Mouse (Mus musculus): Measurements from ENCODE around the gene Sqor. TPM values are rescaled to one million over a fixed set of nuclear protein-coding genes. Genes with fewer than 3 reads are reported as not detected.

The Sqor gene
- total RNA-seq (2021): 1 to 10 TPM; 4.0 to 5.4 TPM

GRCm38 (mm10) chr2:122765071-122765793 is at the start of gene Sqor:
TSS of gene Sqor (plus strand) at chr2:122765237.
- DNase-seq (ENCODE audit: extremely low spot score in 1 of 2, low spot score in 1 of 2): peak; percentile 12 to 20

DNA sequence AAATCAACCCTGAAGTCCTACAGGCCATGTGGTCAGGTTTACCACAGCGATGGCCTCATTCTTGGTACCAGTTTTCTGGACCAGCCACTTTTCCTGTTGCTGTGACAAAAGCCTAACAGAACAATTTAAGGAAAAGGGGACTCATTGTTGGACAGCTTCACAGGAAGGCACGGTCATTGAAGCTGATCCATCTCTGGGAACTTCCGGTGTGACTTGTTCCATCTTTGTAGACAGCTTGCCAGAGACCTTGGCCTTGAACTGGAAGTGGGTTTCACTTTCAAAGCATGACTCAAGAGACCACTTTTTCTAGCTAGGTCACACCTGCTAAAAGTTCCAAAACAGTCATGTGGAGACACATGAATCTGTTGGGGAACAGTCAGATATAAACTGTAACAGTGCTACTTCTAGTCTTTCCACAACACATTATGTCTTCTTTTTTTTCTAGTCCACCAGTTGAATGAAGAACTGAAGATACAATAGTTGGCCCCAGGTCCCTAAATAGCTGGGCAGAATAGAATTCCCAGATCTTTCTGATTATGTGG is 48.7 kb upstream of the Sqor start:
- DNase-seq (ENCODE audit: extremely low spot score in 1 of 2, low spot score in 1 of 2): no peak

GRCm38 (mm10) chr2:122719232-122719631 is 45.8 kb upstream of the Sqor start:
- DNase-seq (ENCODE audit: extremely low spot score in 1 of 2, low spot score in 1 of 2): no peak

- no peak for DNase-seq (ENCODE audit: extremely low spot score in 1 of 2, low spot score in 1 of 2)
Observed at GRCm38 (mm10) chr2:122720564-122720963, 44.5 kb upstream of the Sqor start.

GRCm38 (mm10) chr2:122725604-122726003 is 39.4 kb upstream of the Sqor start:
- DNase-seq (ENCODE audit: extremely low spot score in 1 of 2, low spot score in 1 of 2): peak in 1 of 2 experiments; percentile 42

DNA sequence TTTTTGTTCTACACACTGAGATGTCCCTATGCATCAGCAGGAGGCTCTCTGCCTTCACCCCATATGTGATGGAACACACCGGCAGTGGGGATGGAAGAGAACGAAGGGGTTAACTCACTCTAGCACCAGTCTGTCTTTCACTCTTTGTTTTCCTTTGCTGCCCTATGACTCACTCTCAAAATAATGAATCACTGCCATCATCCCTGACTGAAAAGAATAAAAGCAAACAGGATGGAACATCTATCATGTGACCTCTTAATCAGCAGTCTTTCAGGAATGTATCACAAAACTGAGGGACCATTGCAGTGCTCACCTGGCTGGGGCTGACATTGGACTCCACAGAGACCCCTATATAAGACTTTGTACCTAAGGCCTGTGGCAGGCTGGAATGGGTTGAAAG is 33.6 kb upstream of the Sqor start:
- no peak for DNase-seq (ENCODE audit: extremely low spot score in 1 of 2, low spot score in 1 of 2)

GRCm38 (mm10) chr2:122737894-122738830 is 26.9 kb upstream of the Sqor start, which contains the start of gene Bloc1s6:
TSS of gene Bloc1s6 (plus strand) at chr2:122738503.
- peak; percentile 81 to 91 for DNase-seq (ENCODE audit: extremely low spot score in 1 of 2, low spot score in 1 of 2)

GRCm38 (mm10) chr2:122739023-122739422 is 26.0 kb upstream of the Sqor start:
- no peak for DNase-seq (ENCODE audit: extremely low spot score in 1 of 2, low spot score in 1 of 2)

DNA sequence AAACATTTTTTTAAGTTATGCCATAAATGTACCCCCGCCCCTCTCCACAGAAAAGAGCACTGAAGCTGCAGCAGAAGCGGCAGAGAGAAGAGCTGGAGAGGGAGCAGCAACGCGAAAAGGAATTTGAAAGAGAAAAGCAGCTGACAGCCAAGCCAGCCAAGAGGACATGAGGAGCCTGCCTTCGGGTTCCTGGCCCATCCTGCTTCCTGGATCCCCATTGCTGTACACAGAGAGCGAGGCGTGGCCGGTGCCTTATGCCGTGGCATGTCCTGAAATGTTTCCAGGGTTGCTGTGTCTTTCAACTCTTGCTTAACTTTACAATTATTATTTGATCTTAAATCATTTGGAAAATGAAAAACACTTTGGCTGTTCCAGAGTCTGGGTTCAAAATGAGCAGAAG is 18.6 kb upstream of the Sqor start:
- DNase-seq (ENCODE audit: extremely low spot score in 1 of 2, low spot score in 1 of 2): no peak

- peak; percentile 47 to 79 for DNase-seq (ENCODE audit: extremely low spot score in 1 of 2, low spot score in 1 of 2)
Observed at GRCm38 (mm10) chr2:122753739-122754343, 11.2 kb upstream of the Sqor start.

GRCm38 (mm10) chr2:122759791-122760190 is 5.2 kb upstream of the Sqor start:
- DNase-seq (ENCODE audit: extremely low spot score in 1 of 2, low spot score in 1 of 2): no peak

DNA sequence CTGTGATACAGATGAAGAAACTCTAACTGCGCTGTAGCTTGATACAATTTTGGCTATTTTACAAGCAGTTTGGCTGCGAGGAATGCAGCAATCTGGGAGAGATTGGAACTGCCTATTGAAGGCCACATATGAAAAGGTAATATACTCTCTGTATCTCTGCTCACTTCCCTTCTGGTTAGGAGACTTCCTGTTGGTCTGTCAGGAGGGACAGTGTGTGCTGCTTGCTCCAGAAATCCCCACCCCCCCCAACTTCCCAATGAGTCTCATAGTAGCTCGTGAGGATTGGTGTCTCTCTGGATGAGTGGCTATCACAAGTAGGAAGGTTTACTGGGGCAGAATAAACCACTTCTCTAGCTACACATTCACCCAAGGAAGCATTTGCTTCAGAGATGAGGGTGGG is 2.0 kb upstream of the Sqor start:
- DNase-seq (ENCODE audit: extremely low spot score in 1 of 2, low spot score in 1 of 2): no peak

DNA sequence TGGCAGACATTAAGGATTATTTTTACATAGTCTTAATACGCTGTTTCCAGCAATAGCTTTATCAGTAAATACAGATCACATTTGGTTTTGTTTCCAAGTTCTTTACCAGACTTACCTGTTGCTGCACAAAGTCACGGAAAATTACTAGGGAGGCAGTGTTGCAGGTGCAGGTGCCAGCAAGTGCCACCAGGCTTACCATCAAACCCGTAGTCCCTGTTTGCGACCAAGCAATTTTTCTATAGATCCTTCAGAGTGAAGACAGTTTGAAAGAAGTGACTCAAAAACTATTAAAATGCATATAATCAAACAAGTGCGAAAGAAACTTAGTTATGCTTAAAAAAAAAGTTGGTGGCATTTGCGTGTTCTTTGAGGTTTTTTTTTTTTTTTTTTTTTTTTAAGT is 511 bp upstream of the Sqor start:
- DNase-seq (ENCODE audit: extremely low spot score in 1 of 2, low spot score in 1 of 2): no peak

DNA sequence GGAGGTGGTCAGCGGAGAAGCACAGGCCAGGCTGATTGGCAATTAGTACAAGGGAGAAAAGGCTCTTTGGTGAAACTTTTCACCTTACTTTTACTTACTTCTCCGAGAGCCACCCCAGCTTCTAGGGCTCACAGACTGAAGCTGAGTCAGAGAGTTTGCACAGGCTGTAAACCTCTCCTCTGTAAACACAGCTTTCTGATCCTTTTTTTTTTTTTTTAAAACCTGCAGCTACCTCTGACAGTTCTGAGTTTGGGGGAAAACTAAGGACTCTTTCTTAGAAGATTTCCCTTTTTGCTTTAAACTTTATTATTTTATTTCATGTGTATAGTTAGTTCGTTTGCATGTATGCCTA is 733 bp downstream of the Sqor start:
- no peak for DNase-seq (ENCODE audit: extremely low spot score in 1 of 2, low spot score in 1 of 2)

- DNase-seq (ENCODE audit: extremely low spot score in 1 of 2, low spot score in 1 of 2): no peak
Observed at GRCm38 (mm10) chr2:122771002-122771401, 6.0 kb downstream of the Sqor start.

DNA sequence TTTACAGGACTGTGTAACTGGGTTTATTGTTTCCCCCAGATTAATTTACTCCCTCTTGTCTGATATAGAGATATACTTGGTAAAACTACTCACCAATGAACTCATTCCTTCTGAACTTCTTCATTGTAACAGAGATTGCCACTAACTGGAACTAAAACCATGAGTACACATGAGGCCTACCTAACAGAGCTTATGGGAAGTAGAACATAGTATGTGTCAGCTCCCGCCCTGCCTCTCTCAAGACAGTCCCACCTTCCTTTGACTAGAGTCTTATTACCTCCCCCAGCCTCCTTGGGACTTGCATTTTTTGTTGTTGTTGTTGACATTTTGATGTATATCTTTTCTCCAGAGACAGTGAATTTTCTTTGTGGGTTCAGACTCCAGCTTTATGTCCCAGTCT is 7.9 kb downstream of the Sqor start:
- no peak for DNase-seq (ENCODE audit: extremely low spot score in 1 of 2, low spot score in 1 of 2)

GRCm38 (mm10) chr2:122775491-122775890 is 10.5 kb downstream of the Sqor start:
- no peak for DNase-seq (ENCODE audit: extremely low spot score in 1 of 2, low spot score in 1 of 2)

- no peak for DNase-seq (ENCODE audit: extremely low spot score in 1 of 2, low spot score in 1 of 2)
Observed at GRCm38 (mm10) chr2:122776823-122777222, 11.8 kb downstream of the Sqor start.

DNA sequence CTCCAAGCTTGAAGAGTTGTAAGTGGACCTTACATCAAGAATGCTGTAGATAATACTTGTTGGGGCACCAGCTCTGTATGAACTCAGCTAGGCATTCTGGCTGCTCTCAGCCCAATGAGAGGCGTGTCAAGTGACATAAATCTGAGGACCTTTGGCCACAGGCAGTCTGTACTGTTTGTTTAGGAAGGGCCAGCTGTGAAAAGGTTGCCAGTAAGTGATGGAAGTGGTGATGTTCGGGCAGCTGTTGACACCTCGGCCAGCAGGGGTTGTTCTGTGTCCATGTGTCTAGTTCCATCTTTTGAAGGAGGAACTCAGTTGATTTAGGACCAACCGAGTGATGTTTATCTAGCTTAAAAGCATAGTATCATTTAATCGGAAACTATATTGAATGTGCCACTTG is 14.9 kb downstream of the Sqor start:
- DNase-seq (ENCODE audit: extremely low spot score in 1 of 2, low spot score in 1 of 2): no peak

GRCm38 (mm10) chr2:122780447-122780846 is 15.4 kb downstream of the Sqor start:
- DNase-seq (ENCODE audit: extremely low spot score in 1 of 2, low spot score in 1 of 2): no peak
